Mouse (Mus musculus): ENCODE measurements around the gene Sh3bgr. TPM values are rescaled to one million over a fixed set of nuclear protein-coding genes. Genes with fewer than 3 reads are reported as not detected.

Sh3bgr gene
- total and polyA plus RNA-seq, 3 experiments, result 0.38 to 0.70 TPM; not detected in 1

- H3K79me2 ChIP-seq (replicated peaks; ENCODE audit: control insufficient read depth, extremely low read depth, insufficient read depth, poor library complexity, severe bottlenecking), result no peaks in the 10 kb centered on the region
- H3K4me1 ChIP-seq (ENCODE audit: control insufficient read depth in 1 of 2, insufficient read depth in 2 of 2), result peaks cover 2 to 8% of the 10 kb centered on the region in 2 experiments; a peak in 2 of 4 replicates
- no peaks in the 10 kb centered on the region for H3K27me3 ChIP-seq (replicated peaks)
- no peak for DNase-seq (ENCODE audit: extremely low read depth)
- no peak overlapping the region for H3K4me2 ChIP-seq (ENCODE audit: insufficient read depth, low read depth, poor library complexity, severe bottlenecking)
- H3K27ac ChIP-seq (ENCODE audit: insufficient read depth, low read depth), result no peak overlapping the region
- no peak overlapping the region for H3K9ac ChIP-seq (ENCODE audit: insufficient read depth, low read depth)
- H3K9me3 ChIP-seq (replicated peaks; ENCODE audit: low read length), result no peaks in the 10 kb centered on the region
- no peaks in the 10 kb centered on the region for H3K36me3 ChIP-seq (replicated peaks in 1 of 2; ENCODE audit: control insufficient read depth in 1 of 2, insufficient read depth in 1 of 2, low read length in 1 of 2)
- no peak overlapping the region for H3K4me3 ChIP-seq (replicated peaks in 1 of 3; ENCODE audit: low read depth in 2 of 3, low read length in 2 of 3, poor library complexity in 1 of 3)
- dilution Hi-C loops (cut with MboI; ENCODE audit: extremely low pct_ligation_motif_present, extremely low pct_unique_long_range_greater_than_20kb, low sequenced_read_pairs), result no loop called here
- no peak for TF ChIP-seq ZC3H11A (IDR thresholded peaks at IDR 0.05; ENCODE audit: low read depth, low read length)
- no peak for TF ChIP-seq ZMIZ1 (IDR thresholded peaks at IDR 0.05; ENCODE audit: low read depth, low read length)
- no peak for TF ChIP-seq POLR2AphosphoS2 (IDR thresholded peaks at IDR 0.05; ENCODE audit: low read depth, low read length)
- no peak for TF ChIP-seq MYC (IDR thresholded peaks at IDR 0.05; ENCODE audit: low read depth, low read length)
- TF ChIP-seq E2F4 (IDR thresholded peaks at IDR 0.05; ENCODE audit: insufficient replicate concordance, low read depth, low read length), result no peak
- TF ChIP-seq UBTF (IDR thresholded peaks at IDR 0.05; ENCODE audit: low read depth, low read length), result no peak
- no peak for TF ChIP-seq KAT2A (IDR thresholded peaks at IDR 0.05; ENCODE audit: insufficient replicate concordance, low read length)
- no peak for TF ChIP-seq BHLHE40 (IDR thresholded peaks at IDR 0.05; ENCODE audit: low read depth, low read length)
- TF ChIP-seq USF1 (IDR thresholded peaks at IDR 0.05; ENCODE audit: low read depth, low read length), result no peak
- no peak for TF ChIP-seq IRF4 (IDR thresholded peaks at IDR 0.05; ENCODE audit: low read depth, low read length)
- no peak for TF ChIP-seq EP300 (IDR thresholded peaks at IDR 0.05; ENCODE audit: low read length)
- TF ChIP-seq MEF2A (IDR thresholded peaks at IDR 0.05; ENCODE audit: borderline replicate concordance, low read depth, low read length), result no peak
- no peak for TF ChIP-seq JUN (IDR thresholded peaks at IDR 0.05; ENCODE audit: insufficient read depth, low read depth, low read length)
- TF ChIP-seq NELFE (IDR thresholded peaks at IDR 0.05; ENCODE audit: low read depth, low read length), result no peak
- no peak for TF ChIP-seq RAD21 (IDR thresholded peaks at IDR 0.05; ENCODE audit: low read depth, low read length)
- TF ChIP-seq ZKSCAN1 (IDR thresholded peaks at IDR 0.05; ENCODE audit: borderline replicate concordance, low read depth, low read length), result no peak
- no peak for TF ChIP-seq GABPA (IDR thresholded peaks at IDR 0.05; ENCODE audit: insufficient replicate concordance, low read depth, low read length)
- TF ChIP-seq HCFC1 (IDR thresholded peaks at IDR 0.05; ENCODE audit: low read depth, low read length), result no peak
- in situ Hi-C loops (cut with MboI; ENCODE audit: low pct_ligation_motif_present, low pct_unique_long_range_greater_than_20kb, low sequenced_read_pairs), result loop anchor here (5.0 to 25.0 kb wide), 2 partner anchors 108 to 233 kb away; partner anchors contain the start of gene Pcp4
These were observed 28.9 kb downstream of the Sh3bgr start for GRCm38 (mm10) chr16:96229044-96229555.

DNA sequence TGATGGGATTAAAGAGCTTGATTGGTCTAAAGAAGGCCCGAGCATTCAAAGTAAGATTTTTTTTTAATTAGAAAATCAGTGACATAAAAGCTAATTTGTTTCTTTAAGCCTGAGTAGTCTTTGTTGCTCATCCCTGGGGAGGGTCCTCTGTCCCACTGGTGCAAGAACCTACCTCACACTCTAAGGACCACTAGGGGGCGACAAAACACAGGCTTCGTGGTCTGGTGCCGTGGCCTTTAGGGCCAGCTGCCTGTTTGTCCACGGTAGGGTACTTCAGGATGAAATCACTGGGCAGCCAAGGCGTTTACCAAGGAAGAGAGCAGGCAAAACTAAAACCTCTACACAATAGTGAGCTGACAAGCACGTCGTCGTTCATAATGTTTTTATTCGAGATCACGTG, 30.2 kb downstream of the Sh3bgr start:
- peak; percentile 87 for DNase-seq (ENCODE audit: extremely low read depth)
- Histone ChIP-seq H3K9ac (ENCODE audit: insufficient read depth, low read depth) (no peak overlapping the region), H3K9me3 (replicated peaks; ENCODE audit: low read length) (no peaks in the 10 kb centered on the region), H3K27me3 (replicated peaks) (no peaks in the 10 kb centered on the region), H3K36me3 (replicated peaks in 1 of 2; ENCODE audit: control insufficient read depth in 1 of 2, insufficient read depth in 1 of 2, low read length in 1 of 2) (no peaks in the 10 kb centered on the region), H3K4me2 (ENCODE audit: insufficient read depth, low read depth, poor library complexity, severe bottlenecking) (no peak overlapping the region), H3K27ac (ENCODE audit: insufficient read depth, low read depth) (no peak overlapping the region), H3K4me1 (ENCODE audit: control insufficient read depth in 1 of 2, insufficient read depth in 2 of 2) (peaks cover 2 to 8% of the 10 kb centered on the region in 2 experiments; a peak in 2 of 4 replicates), H3K79me2 (replicated peaks; ENCODE audit: control insufficient read depth, extremely low read depth, insufficient read depth, poor library complexity, severe bottlenecking) (no peaks in the 10 kb centered on the region), H3K4me3 (replicated peaks in 1 of 3; ENCODE audit: low read depth in 2 of 3, low read length in 2 of 3, poor library complexity in 1 of 3) (no peak overlapping the region)
- dilution Hi-C loops (cut with MboI; ENCODE audit: extremely low pct_ligation_motif_present, extremely low pct_unique_long_range_greater_than_20kb, low sequenced_read_pairs) (no loop called here), in situ Hi-C loops (cut with MboI; ENCODE audit: low pct_ligation_motif_present, low pct_unique_long_range_greater_than_20kb, low sequenced_read_pairs) (loop anchor here (25.0 kb wide), 1 partner anchor 232 kb away; the partner anchor contains the start of gene Pcp4)
- TF ChIP-seq PAX5 (IDR thresholded peaks at IDR 0.05; ENCODE audit: low read length) (no peak), ZKSCAN1 (IDR thresholded peaks at IDR 0.05; ENCODE audit: borderline replicate concordance, low read depth, low read length) (no peak), E2F4 (IDR thresholded peaks at IDR 0.05; ENCODE audit: insufficient replicate concordance, low read depth, low read length) (no peak), HCFC1 (IDR thresholded peaks at IDR 0.05; ENCODE audit: low read depth, low read length) (no peak), USF2 (conservative IDR thresholded peaks at IDR 0.05; ENCODE audit: low read depth, low read length) (no peak), TBP (conservative IDR thresholded peaks at IDR 0.05; ENCODE audit: low read depth, low read length) (no peak), BHLHE40 (IDR thresholded peaks at IDR 0.05; ENCODE audit: low read depth, low read length) (no peak; the same call in 1 of the 2 replicates), GABPA (IDR thresholded peaks at IDR 0.05; ENCODE audit: insufficient replicate concordance, low read depth, low read length) (no peak), ZNF384 (IDR thresholded peaks at IDR 0.05; ENCODE audit: low read depth, low read length) (no peak), RAD21 (IDR thresholded peaks at IDR 0.05; ENCODE audit: low read depth, low read length) (peak; percentile 100), MAFK (IDR thresholded peaks at IDR 0.05; ENCODE audit: insufficient replicate concordance, low read length) (no peak), TCF12 (IDR thresholded peaks at IDR 0.05; ENCODE audit: low read depth, low read length) (0 out of 2 replicates have a peak, but pooled peaks have one; percentile 46), CTCF (conservative IDR thresholded peaks at IDR 0.05 in 1 of 2, IDR thresholded peaks at IDR 0.05 in 1 of 2; ENCODE audit: low read depth in 2 of 2, low read length in 2 of 2) (peak; percentile 88 to 99), CHD2 (IDR thresholded peaks at IDR 0.05; ENCODE audit: low read length) (no peak), ETS1 (conservative IDR thresholded peaks at IDR 0.05; ENCODE audit: low read depth, low read length) (no peak), MAZ (IDR thresholded peaks at IDR 0.05; ENCODE audit: low read depth, low read length) (0 out of 2 replicates have a peak, but pooled peaks have one; percentile 14), KAT2A (IDR thresholded peaks at IDR 0.05; ENCODE audit: insufficient replicate concordance, low read length) (no peak), ZMIZ1 (IDR thresholded peaks at IDR 0.05; ENCODE audit: low read depth, low read length) (no peak), JUN (IDR thresholded peaks at IDR 0.05; ENCODE audit: insufficient read depth, low read depth, low read length) (no peak), NRF1 (IDR thresholded peaks at IDR 0.05; ENCODE audit: low read depth, low read length) (0 out of 2 replicates have a peak, but pooled peaks have one; percentile 7)

Data from CH12.LX (cell line).